Mouse (Mus musculus) stomach, postnatal 0 days (tissue): ENCODE results near the gene Zfp82. TPM values are rescaled to one million over a fixed set of nuclear protein-coding genes. Genes with fewer than 3 reads are reported as not detected.

ENCODE experiments used
- ATAC-seq: fragments of 200-750 bp; cut with Nextera tagmentation; 2 replicates; pipeline ENCODE4 v1.8.0; 2017; ENCODE audit not compliant: low FRiP score, low TSS enrichment
- DNase-seq: peaks from one replicate; pipeline ENCODE4 v3.0.0-alpha.2; 2016; ENCODE audit warnings: low spot score
- H3K27ac ChIP-seq: fragments of 300-500 bp; sonication (generic); replicated peaks from 2 replicates; pipeline ENCODE4 v1.5.1; 2014; ENCODE audit warnings: mild to moderate bottlenecking, control low read depth
- H3K27me3 ChIP-seq: fragments of 300-500 bp; sonication (generic); 2 replicates; pipeline ENCODE4 v1.6.1; 2014; ENCODE audit warnings: low read length; ENCODE audit not compliant: control insufficient read depth, insufficient read depth
- H3K36me3 ChIP-seq: fragments of 300-500 bp; sonication (generic); 2 replicates; pipeline ENCODE4 v1.6.1; 2014; ENCODE audit warnings: low read length, mixed read lengths; ENCODE audit not compliant: control insufficient read depth, insufficient read depth
- H3K4me1 ChIP-seq: fragments of 300-500 bp; sonication (generic); replicated peaks from 2 replicates; pipeline ENCODE4 v1.6.1; 2014; ENCODE audit warnings: antibody characterized with exemption; ENCODE audit not compliant: control insufficient read depth, insufficient read depth
- H3K4me2 ChIP-seq: fragments of 300-500 bp; sonication (generic); replicated peaks from 2 replicates; pipeline ENCODE4 v1.6.1; 2014; ENCODE audit warnings: low read depth, mild to moderate bottlenecking, control low read depth, moderate library complexity
- H3K4me3 ChIP-seq: fragments of 300-500 bp; sonication (generic); 2 replicates; pipeline ENCODE4 v1.5.1; 2014; ENCODE audit warnings: low read depth, low read length, control low read depth
- H3K9ac ChIP-seq: fragments of 300-500 bp; sonication (generic); 2 replicates; pipeline ENCODE4 v1.6.1; 2014; ENCODE audit warnings: mild to moderate bottlenecking, low read length, control low read depth, mixed read lengths
- H3K9me3 ChIP-seq: fragments of 300-500 bp; sonication (generic); 2 replicates; pipeline ENCODE4 v1.6.1; 2016; ENCODE audit warnings: low read length; ENCODE audit not compliant: control insufficient read depth
- CTCF ChIP-seq: IDR thresholded peaks from 2 replicates; pipeline ENCODE4 v1.5.1; 2016; ENCODE audit warnings: antibody characterized with exemption, low read depth, mild to moderate bottlenecking, moderate library complexity
- EP300 ChIP-seq: optimal IDR thresholded peaks from 2 replicates; pipeline ENCODE3; 2016; ENCODE audit warnings: antibody characterized with exemption
- WGBS: fragments of 180-500 bp; shearing (Covaris S2); extraction: QIAGEN DNeasy Blood & Tissue Kit; methylation state at CpG from one replicate; pipeline ENCODE4 v1.1.7; 2014; 5-methylcytosine and 5-hydroxymethylcytosine counted together
- polyA plus RNA-seq: library from polyadenylated mRNA; unstranded; fragments of >200 nt; fragmentation: Nextera tagmentation; extraction: Ambion mirVana; gene quantifications from 2 replicates; pipeline ENCODE4 v1.2.1, GENCODE M21; 2015

Gene Zfp82
- polyA plus RNA-seq, 1 experiment from 2014 or later: 1.9 TPM

DNA sequence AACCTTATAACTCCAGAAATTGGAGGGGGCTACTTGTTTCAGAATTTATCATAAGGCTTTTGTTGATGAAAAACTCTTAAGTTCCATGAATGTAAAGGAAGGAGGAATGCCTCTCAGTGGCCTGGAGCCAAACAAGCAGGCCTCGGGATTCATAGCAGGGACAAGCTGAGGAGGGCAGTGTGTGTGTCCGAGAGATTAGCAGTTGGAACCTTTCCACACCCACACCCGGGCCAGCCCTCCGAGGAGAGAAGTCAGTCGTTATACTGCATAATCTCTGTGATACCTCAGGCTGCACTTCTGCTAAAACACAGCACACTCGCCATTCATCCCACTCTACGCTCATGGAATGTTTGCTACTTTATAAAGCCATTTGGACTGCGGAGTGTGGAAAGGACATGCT lies 48.9 kb downstream of the Zfp82 start:
- 66% methylated on average over 8 of the region's 8 CpGs for WGBS
- no peak for ATAC-seq
- DNase-seq: no peak

GRCm38 (mm10) chr7:30023324-30023723 lies 49.4 kb downstream of the Zfp82 start:
- H3K4me3 ChIP-seq: no peak overlapping the region
- WGBS: 93% methylated on average over 9 of the region's 9 CpGs
- H3K9ac ChIP-seq: no peak overlapping the region
- no peak overlapping the region for H3K4me2 ChIP-seq
- no peaks in the 10 kb centered on the region for H3K4me1 ChIP-seq
- H3K27me3 ChIP-seq: no peaks in the 10 kb centered on the region
- no peak for ATAC-seq
- H3K36me3 ChIP-seq: peaks cover 35% of the 10 kb centered on the region
- H3K9me3 ChIP-seq: no peaks in the 10 kb centered on the region
- no peak overlapping the region for H3K27ac ChIP-seq
- TF ChIP-seq CTCF (no peak), EP300 (no peak)
- no peak for DNase-seq

More for the DNA sequence above, 48.9 kb downstream of the Zfp82 start:
- Histone ChIP-seq H3K4me3 (no peak overlapping the region), H3K4me2 (no peak overlapping the region), H3K27me3 (no peaks in the 10 kb centered on the region), H3K9me3 (no peaks in the 10 kb centered on the region), H3K9ac (no peak overlapping the region), H3K27ac (no peak overlapping the region), H3K36me3 (peaks cover 31% of the 10 kb centered on the region), H3K4me1 (no peaks in the 10 kb centered on the region)
- no peak for TF ChIP-seq EP300
- TF ChIP-seq CTCF: no peak

DNA sequence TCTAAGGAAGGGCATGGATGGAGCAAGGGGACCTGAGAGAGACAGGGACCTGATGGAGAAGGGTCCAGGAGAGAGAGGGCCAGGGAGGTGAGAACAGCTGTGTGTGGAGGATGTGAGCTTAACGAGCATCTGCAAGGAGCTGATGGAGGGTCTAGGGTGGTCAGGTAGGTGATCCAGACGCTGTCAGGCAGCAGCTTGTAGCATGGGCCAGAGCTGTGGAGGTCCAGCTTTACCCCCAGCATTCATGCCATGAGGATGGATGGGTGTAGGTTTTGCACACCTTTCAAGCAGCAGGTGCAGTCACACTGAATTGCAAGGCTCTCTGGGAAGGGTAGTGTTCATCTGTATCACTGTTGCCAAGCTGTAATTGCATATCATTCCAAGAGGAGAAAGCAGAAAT lies 53.2 kb downstream of the Zfp82 start:
- WGBS: 88% methylated on average over 2 of the region's 2 CpGs
- ATAC-seq: no peak
- Histone ChIP-seq H3K4me3 (no peak overlapping the region), H3K4me2 (no peak overlapping the region), H3K36me3 (peaks cover 44% of the 10 kb centered on the region), H3K4me1 (no peaks in the 10 kb centered on the region), H3K27ac (no peak overlapping the region), H3K27me3 (no peaks in the 10 kb centered on the region), H3K9ac (no peak overlapping the region), H3K9me3 (no peaks in the 10 kb centered on the region)
- DNase-seq: no peak
- TF ChIP-seq CTCF: no peak
- no peak for TF ChIP-seq EP300

DNA sequence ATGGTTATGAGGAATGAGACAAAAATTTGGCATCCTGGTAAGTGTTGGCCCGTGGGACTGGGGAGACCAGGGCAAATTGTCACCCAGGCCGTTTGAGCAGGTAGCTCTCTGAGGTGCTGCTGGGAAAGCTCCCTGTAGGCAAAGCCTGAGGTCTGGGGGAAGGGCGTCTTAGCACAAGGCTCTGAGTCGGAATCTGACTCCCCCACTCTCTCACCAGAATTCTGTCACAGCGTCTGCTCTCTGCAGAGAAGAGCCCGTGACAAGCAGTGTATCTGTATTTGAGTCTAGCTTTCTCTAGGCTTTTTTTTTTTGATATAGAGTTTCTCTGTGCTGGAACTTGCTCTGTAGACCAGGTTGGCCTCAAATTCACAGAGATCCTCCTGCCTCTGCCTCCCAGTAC lies 55.5 kb downstream of the Zfp82 start:
- Histone ChIP-seq H3K27ac (no peak overlapping the region), H3K4me3 (no peak overlapping the region), H3K9ac (no peak overlapping the region), H3K9me3 (no peaks in the 10 kb centered on the region), H3K36me3 (peaks cover 32% of the 10 kb centered on the region), H3K27me3 (no peaks in the 10 kb centered on the region), H3K4me2 (no peak overlapping the region), H3K4me1 (no peaks in the 10 kb centered on the region)
- TF ChIP-seq CTCF (no peak), EP300 (no peak)
- WGBS: 95% methylated on average over 6 of the region's 6 CpGs
- no peak for ATAC-seq
- no peak for DNase-seq

DNA sequence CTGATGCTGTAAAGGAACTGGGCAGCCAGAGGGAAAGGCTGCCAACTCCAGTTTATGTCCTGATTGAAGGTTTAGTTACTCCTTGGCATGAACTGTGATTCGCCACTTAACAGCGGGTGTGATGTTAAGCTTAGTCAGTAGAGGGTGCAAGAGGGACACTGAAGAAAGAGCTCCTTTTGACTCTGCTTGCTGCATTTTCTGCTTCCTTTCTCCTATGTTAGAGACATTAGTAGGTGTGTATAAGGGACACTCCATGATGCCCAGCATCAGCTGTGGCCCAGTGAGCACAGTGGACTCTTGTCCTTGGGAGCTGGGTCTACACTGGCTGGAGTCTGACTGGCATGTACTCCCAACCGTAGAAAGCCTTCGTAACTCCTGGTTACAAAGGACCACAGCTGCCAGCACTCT lies 59.7 kb downstream of the Zfp82 start:
- ATAC-seq (peak; percentile 64), DNase-seq (peak; percentile 53)
- peaks cover 15% of the 10 kb centered on the region for H3K36me3 ChIP-seq
- no peaks in the 10 kb centered on the region for H3K4me1 ChIP-seq
- no peaks in the 10 kb centered on the region for H3K27me3 ChIP-seq
- H3K4me2 ChIP-seq: no peak overlapping the region
- no peak overlapping the region for H3K9ac ChIP-seq
- H3K4me3 ChIP-seq: no peak overlapping the region
- no peaks in the 10 kb centered on the region for H3K9me3 ChIP-seq
- TF ChIP-seq CTCF (peak; percentile 82), EP300 (no peak)
- 72% methylated on average over 4 of the region's 4 CpGs for WGBS
- no peak overlapping the region for H3K27ac ChIP-seq

GRCm38 (mm10) chr7:30010551-30011195 lies 62.0 kb downstream of the Zfp82 start:
- Histone ChIP-seq H3K4me1 (no peaks in the 10 kb centered on the region), H3K4me3 (no peak overlapping the region), H3K9me3 (no peaks in the 10 kb centered on the region), H3K27me3 (no peaks in the 10 kb centered on the region), H3K4me2 (no peak overlapping the region), H3K36me3 (0 out of 2 replicates have a peak, but pooled peaks cover 11% of the 10 kb centered on the region), H3K9ac (no peak overlapping the region), H3K27ac (no peak overlapping the region)
- ATAC-seq (no peak), DNase-seq (peak; percentile 10)
- WGBS: 70% methylated on average over 10 of the region's 10 CpGs
- TF ChIP-seq EP300: no peak
- TF ChIP-seq CTCF: no peak
